19 mouse cellular contexts compared by ENCODE assay signal in genomic region chr6:102555814-102556437, GRCm38 (mm10). TPM values are rescaled to one million over a fixed set of nuclear protein-coding genes. Genes with fewer than 3 reads are reported as not detected.
DNase-seq lines count a peak whose midpoint lies in the region; ATAC-seq and TF ChIP-seq lines count a peak whose summit lies in the region.
"Had no signal": no experiment of that assay in that cellular context is flagged by ENCODE, and none has a peak within 500 bp of the region (broad histone marks: within the 10 kb centered on the region; RNA-seq: fewer than 3 reads in every experiment).

No protein-coding gene starts in this region.

- H3K36me3 ChIP-seq in forebrain, embryonic 13.5 days (ENCODE audit: poor library complexity, severe bottlenecking): no peaks in the 10 kb centered on the region
- no peaks in the 10 kb centered on the region for H3K36me3 ChIP-seq in forebrain, embryonic 12.5 days (replicated peaks)
- no peaks in the 10 kb centered on the region for H3K36me3 ChIP-seq in liver, embryonic 14.5 days (replicated peaks; ENCODE audit: control insufficient read depth, insufficient read depth, low read depth)
- H3K36me3 ChIP-seq: embryonic facial prominence, embryonic 10.5 days; G1E; heart, embryonic 12.5 days; hindbrain, embryonic 10.5 days had no signal

- no peak overlapping the region for H3K4me2 ChIP-seq in forebrain, embryonic 13.5 days
- H3K4me2 ChIP-seq in forebrain, embryonic 12.5 days: no peak overlapping the region
- H3K4me2 ChIP-seq in liver, embryonic 14.5 days (ENCODE audit: low read depth): peak overlapping the region; percentile 55
- H3K4me2 ChIP-seq: heart, embryonic 12.5 days; hindbrain, embryonic 14.5 days had no signal

- DNase-seq in layer of hippocampus, adult 2 months (ENCODE audit: low spot score in 2 of 2): no peak
- DNase-seq in layer of hippocampus, adult 18-20 months (ENCODE audit: low spot score in 2 of 2): no peak
- no peak for DNase-seq in liver, embryonic 14.5 days (ENCODE audit: low read depth in 3 of 3, low spot score in 3 of 3)
- DNase-seq in left cerebral cortex, postnatal 14 days (ENCODE audit: low spot score in 2 of 2): no peak
- DNase-seq in right cerebral cortex, postnatal 4 days: no peak
- DNase-seq: B cell, adult 2 months; cerebellum, adult 9-11 months; gastrocnemius, adult 2 months; gastrocnemius, postnatal 25 days had no signal

- no peak for TF ChIP-seq CTCF in layer of hippocampus, adult 2 months (conservative IDR thresholded peaks at IDR 0.05)
- no peak for TF ChIP-seq CTCF in liver, embryonic 14.5 days (IDR thresholded peaks at IDR 0.05; ENCODE audit: low read depth)

- H3K4me3 ChIP-seq in forebrain, embryonic 13.5 days: no peak overlapping the region
- no peak overlapping the region for H3K4me3 ChIP-seq in forebrain, embryonic 12.5 days (replicated peaks)
- H3K4me3 ChIP-seq in layer of hippocampus, adult 2 months: no peak overlapping the region
- no peak overlapping the region for H3K4me3 ChIP-seq in liver, embryonic 14.5 days (ENCODE audit: insufficient read depth in 1 of 2, low read depth in 2 of 2, low read length in 2 of 2)
- H3K4me3 ChIP-seq: embryonic facial prominence, embryonic 10.5 days; erythroblast, embryonic 14.5 days; gastrocnemius, adult 2 months; heart, embryonic 12.5 days; hindbrain, embryonic 10.5 days had no signal

- no peak for TF ChIP-seq EP300 in liver, embryonic 14.5 days (IDR thresholded peaks at IDR 0.05; ENCODE audit: low read depth)

- no peaks in the 10 kb centered on the region for H3K27me3 ChIP-seq in forebrain, embryonic 13.5 days
- no peaks in the 10 kb centered on the region for H3K27me3 ChIP-seq in forebrain, embryonic 12.5 days
- no peaks in the 10 kb centered on the region for H3K27me3 ChIP-seq in liver, embryonic 14.5 days (ENCODE audit: control insufficient read depth, insufficient read depth, low read length)
- H3K27me3 ChIP-seq: heart, embryonic 12.5 days had no signal

- no peaks in the 10 kb centered on the region for H3K9me3 ChIP-seq in forebrain, embryonic 13.5 days (replicated peaks)
- H3K9me3 ChIP-seq in forebrain, embryonic 12.5 days: no peaks in the 10 kb centered on the region
- H3K9me3 ChIP-seq in liver, embryonic 14.5 days (ENCODE audit: control insufficient read depth, low read length): no peaks in the 10 kb centered on the region
- H3K9me3 ChIP-seq: embryonic facial prominence, embryonic 10.5 days; heart, embryonic 12.5 days; hindbrain, embryonic 10.5 days had no signal

- H3K27ac ChIP-seq in forebrain, embryonic 13.5 days: 0 out of 2 replicates have a peak overlapping the region, but pooled peaks have one; percentile 1
- no peak overlapping the region for H3K27ac ChIP-seq in forebrain, embryonic 12.5 days
- peak overlapping the region; percentile 48; the same call in 1 of the 2 replicates for H3K27ac ChIP-seq in layer of hippocampus, adult 2 months
- H3K27ac ChIP-seq in liver, embryonic 14.5 days: peak overlapping the region; percentile 61
- H3K27ac ChIP-seq: embryonic facial prominence, embryonic 10.5 days; gastrocnemius, adult 2 months; hindbrain, embryonic 10.5 days; hindbrain, embryonic 14.5 days had no signal

- WGBS in forebrain, embryonic 13.5 days: 93% methylated on average over 4 of the region's 4 CpGs
- 94% methylated on average over 4 of the region's 4 CpGs for WGBS in forebrain, embryonic 12.5 days
- 40% methylated on average over 4 of the region's 4 CpGs for WGBS in liver, embryonic 14.5 days (ENCODE audit: insufficient replicate concordance)

- ATAC-seq in forebrain, embryonic 13.5 days: peak; percentile 58; the same call in 1 of the 2 replicates
- no peak for ATAC-seq in forebrain, embryonic 12.5 days (ENCODE audit: low FRiP score)
- no peak for ATAC-seq in liver, embryonic 14.5 days (ENCODE audit: insufficient read depth)
- ATAC-seq: CD4-positive, CD25-positive, alpha-beta regulatory T cell, adult 4 months had no signal

- H3K4me1 ChIP-seq in forebrain, embryonic 13.5 days: no peaks in the 10 kb centered on the region
- no peaks in the 10 kb centered on the region for H3K4me1 ChIP-seq in forebrain, embryonic 12.5 days
- H3K4me1 ChIP-seq in liver, embryonic 14.5 days (replicated peaks; ENCODE audit: control insufficient read depth in 2 of 2, insufficient read depth in 2 of 2, low read length in 1 of 2): peaks cover 17 to 24% of the 10 kb centered on the region in 2 experiments
- H3K4me1 ChIP-seq: embryonic facial prominence, embryonic 10.5 days; heart, embryonic 12.5 days; hindbrain, embryonic 10.5 days had no signal

- no peak overlapping the region for H3K9ac ChIP-seq in forebrain, embryonic 13.5 days
- no peak overlapping the region for H3K9ac ChIP-seq in forebrain, embryonic 12.5 days
- H3K9ac ChIP-seq in liver, embryonic 14.5 days (replicated peaks): no peak overlapping the region
- H3K9ac ChIP-seq: heart, embryonic 12.5 days; hindbrain, embryonic 14.5 days had no signal

- intact Hi-C loops in left cerebral cortex, postnatal 14 days (cut with DNase I): no loop called here

RNA-seq across cellular contexts. Expression of gene Cntn3, which starts 17.0 kb away (rescaled TPM):
- 1.1 and 1.2 TPM in 2 replicates for polyA plus RNA-seq in forebrain, embryonic 13.5 days (2015; fragmentation: Nextera tagmentation; extraction: Ambion mirVana)
- 1.1 TPM in 2 replicates for polyA plus RNA-seq in forebrain, embryonic 12.5 days (2016; fragmentation: Nextera tagmentation; extraction: Ambion mirVana)
- total RNA-seq in layer of hippocampus, adult 2 months (2021): 10 to 100 TPM; 12.1 to 13.7 TPM
- 10 to 100 TPM; 11.2 to 12.1 TPM for total RNA-seq in layer of hippocampus, adult 18-20 months (2021)
- 0.48 and 0.70 TPM in 2 replicates for polyA plus RNA-seq in liver, embryonic 14.5 days (2012; rRNA removed)
- polyA plus RNA-seq in liver, embryonic 14.5 days (2014; fragmentation: Nextera tagmentation; extraction: Ambion mirVana): 1.1 and 1.3 TPM in 2 replicates
- 10 to 100 TPM; 23.9 to 29.0 TPM for total RNA-seq in left cerebral cortex, postnatal 14 days (2021)
- total RNA-seq: G1E; gastrocnemius, adult 2 months; gastrocnemius, postnatal 25 days; granulocyte monocyte progenitor cell, adult 5-6 weeks had no signal
- polyA plus RNA-seq: CD4-positive, CD25-positive, alpha-beta regulatory T cell, adult 4 months; G1E had no signal
